Mouse (Mus musculus): ENCODE results near the gene Bik. TPM values are rescaled to one million over a fixed set of nuclear protein-coding genes. Genes with fewer than 3 reads are reported as not detected.

Gene Bik
- polyA plus RNA-seq, 1 experiment from 2014 or later, result 15.2 TPM

DNA sequence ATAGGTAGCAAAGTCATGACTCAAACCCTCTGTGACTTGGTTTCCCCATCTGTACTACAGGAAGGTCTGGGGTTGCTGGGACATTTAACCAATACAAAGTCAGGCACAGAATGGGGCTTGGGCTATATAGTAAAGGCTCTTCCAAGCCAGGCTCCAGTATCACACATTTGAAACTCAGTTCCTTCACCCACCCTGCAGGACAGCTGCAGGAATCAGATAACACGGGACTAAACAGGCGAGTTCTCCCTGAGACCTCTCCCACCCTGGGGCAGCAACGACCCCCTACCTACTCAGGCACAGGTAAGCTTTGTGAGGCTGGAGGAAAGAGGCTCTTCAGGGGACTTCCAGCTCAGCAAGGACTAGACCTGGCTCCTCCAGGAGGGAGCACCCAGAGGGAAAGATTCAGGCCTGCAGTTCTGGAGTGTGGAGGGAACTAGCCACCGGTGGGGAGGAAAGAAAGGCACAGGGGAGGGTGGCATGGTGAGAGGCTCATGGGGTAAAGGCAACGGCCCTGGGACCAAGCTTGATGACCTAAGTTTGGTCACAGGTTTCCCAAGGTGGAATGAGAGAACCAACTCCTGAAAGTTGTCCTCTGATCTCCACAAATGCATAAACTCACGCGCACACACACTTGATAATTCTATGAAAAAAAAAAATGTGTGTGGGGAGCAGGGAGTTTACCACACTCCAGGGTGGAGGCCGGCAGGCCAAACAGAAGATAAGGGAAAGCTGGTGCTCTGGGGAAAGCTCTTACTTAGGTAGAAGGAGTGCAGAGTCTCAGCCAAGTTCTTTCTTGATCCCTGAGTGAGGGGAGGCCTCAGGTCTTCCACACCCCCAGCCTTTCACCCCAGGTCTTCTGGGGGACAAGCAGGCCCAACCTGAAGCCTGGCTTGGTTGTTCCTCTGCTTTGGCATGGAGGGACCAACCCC is 65.9 kb downstream of the Bik start:
- Histone ChIP-seq H3K4me2 (peak overlapping the region; percentile 89; the same call in 1 of the 2 replicates), H3K4me1 (peaks cover 17% of the 10 kb centered on the region), H3K9ac (no peak overlapping the region), H3K36me3 (peaks cover 8% of the 10 kb centered on the region), H3K27ac (no peak overlapping the region), H3K4me3 (no peak overlapping the region), H3K9me3 (no peaks in the 10 kb centered on the region), H3K27me3 (no peaks in the 10 kb centered on the region)
- no peak for ATAC-seq (ENCODE audit: borderline replicate concordance, extremely low read depth, low FRiP score, low TSS enrichment)
- WGBS, result 62% methylated on average over 8 of the region's 8 CpGs

DNA sequence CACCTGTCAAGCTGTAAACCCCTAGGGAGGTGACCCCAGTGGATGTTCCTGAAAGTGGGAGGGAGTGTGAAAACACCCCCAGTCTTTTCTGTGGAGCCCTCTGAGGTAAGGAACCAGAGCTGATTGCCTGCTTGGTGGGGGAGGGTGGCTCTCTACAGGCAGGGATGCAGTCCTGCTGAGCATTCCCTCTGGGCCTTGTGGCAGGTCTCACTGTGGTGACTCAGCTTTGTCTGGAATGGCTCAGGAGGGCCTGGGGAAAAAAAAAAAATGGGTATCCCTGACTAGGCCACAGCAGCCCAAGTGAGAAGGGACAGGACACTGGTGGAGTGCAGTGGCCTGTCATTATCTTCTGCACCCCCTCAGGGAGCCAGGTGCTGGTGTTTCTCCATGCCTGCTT is 66.5 kb downstream of the Bik start:
- H3K9ac ChIP-seq, result no peak overlapping the region
- no peak for ATAC-seq (ENCODE audit: borderline replicate concordance, extremely low read depth, low FRiP score, low TSS enrichment)
- H3K4me1 ChIP-seq, result peaks cover 17% of the 10 kb centered on the region
- H3K4me2 ChIP-seq, result peak overlapping the region; percentile 89; the same call in 1 of the 2 replicates
- H3K27me3 ChIP-seq, result no peaks in the 10 kb centered on the region
- H3K27ac ChIP-seq, result no peak overlapping the region
- no peaks in the 10 kb centered on the region for H3K9me3 ChIP-seq
- H3K4me3 ChIP-seq, result peak overlapping the region; percentile 83
- peaks cover 4% of the 10 kb centered on the region for H3K36me3 ChIP-seq

DNA sequence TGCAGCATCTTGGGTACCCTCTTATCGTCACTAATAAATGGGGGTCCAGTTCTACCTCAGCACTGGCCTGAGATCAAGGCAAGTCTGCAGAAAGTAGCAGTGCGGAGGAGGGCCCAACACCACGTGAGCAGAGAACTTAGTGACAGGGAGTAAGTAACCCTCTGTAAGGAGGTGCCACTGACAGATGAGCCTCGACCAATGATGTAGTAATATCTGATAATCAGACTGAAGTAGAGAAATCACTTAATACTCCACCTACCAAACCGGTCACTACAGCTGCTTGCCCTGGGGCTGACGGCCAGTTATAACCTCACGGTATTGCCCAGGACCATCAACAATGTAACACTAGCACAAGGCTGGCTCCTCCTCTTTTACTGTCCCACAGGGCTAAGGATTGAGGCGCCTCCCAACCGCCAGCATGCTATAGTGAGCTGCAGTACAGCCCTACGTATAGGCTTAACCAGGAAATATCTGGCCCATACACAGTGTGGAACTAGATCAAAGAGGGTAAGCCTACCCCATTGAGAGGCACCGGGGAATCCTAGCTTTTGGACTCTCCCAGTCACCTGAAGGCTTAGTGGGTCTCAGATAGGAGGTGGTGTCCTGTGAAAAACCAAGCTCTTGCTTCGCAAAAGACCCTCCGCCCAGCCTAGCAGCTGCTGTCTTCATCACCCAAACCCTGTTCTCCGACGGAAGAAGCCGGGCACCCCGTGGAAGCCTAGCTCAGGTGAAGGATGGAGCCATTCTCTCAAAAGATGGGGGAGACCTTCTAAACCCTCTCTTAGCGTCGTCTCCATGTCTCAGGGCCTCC is 67.2 kb downstream of the Bik start:
- peak overlapping the region; percentile 73 for H3K9ac ChIP-seq
- H3K4me1 ChIP-seq, result peaks cover 17% of the 10 kb centered on the region
- peak overlapping the region; percentile 89 for H3K4me2 ChIP-seq
- peak overlapping the region; percentile 83 for H3K4me3 ChIP-seq
- no peaks in the 10 kb centered on the region for H3K9me3 ChIP-seq
- WGBS, result 8% methylated on average over 19 of the region's 19 CpGs
- ATAC-seq (ENCODE audit: borderline replicate concordance, extremely low read depth, low FRiP score, low TSS enrichment), result peak; percentile 33; the same call in 1 of the 2 replicates
- no peak overlapping the region for H3K27ac ChIP-seq
- H3K27me3 ChIP-seq, result no peaks in the 10 kb centered on the region
- no peaks in the 10 kb centered on the region for H3K36me3 ChIP-seq

Small RNA genes lying within 50 kb of the gene (microRNA-seq; reads per million reads assigned to microRNA genes)
- not detected for gene Gm24575

Other genes starting within 250 kb of the Bik start
- gene Arfgap3, start 176.6 kb upstream of the Bik start, polyA plus RNA-seq (2015; fragmentation: Nextera tagmentation; extraction: Ambion mirVana), result 38.3 and 43.9 TPM in 2 replicates
- 68.1 and 70.9 TPM in 2 replicates for gene Pacsin2, start 62.3 kb upstream of the Bik start, polyA plus RNA-seq (2015; fragmentation: Nextera tagmentation; extraction: Ambion mirVana)
- gene Ttll1, start 16.0 kb upstream of the Bik start, polyA plus RNA-seq (2015; fragmentation: Nextera tagmentation; extraction: Ambion mirVana), result 21.0 and 23.1 TPM in 2 replicates
- 99.8 and 105 TPM in 2 replicates for gene Tspo, start 36.7 kb downstream of the Bik start, polyA plus RNA-seq (2015; fragmentation: Nextera tagmentation; extraction: Ambion mirVana)
- gene Mcat, start 36.9 kb downstream of the Bik start, polyA plus RNA-seq (2015; fragmentation: Nextera tagmentation; extraction: Ambion mirVana), result 34.3 and 34.7 TPM in 2 replicates
- 33.3 and 34.0 TPM in 2 replicates for gene Ttll12, start 68.3 kb downstream of the Bik start, polyA plus RNA-seq (2015; fragmentation: Nextera tagmentation; extraction: Ambion mirVana)
- 4.2 and 4.6 TPM in 2 replicates for gene Scube1, start 198.2 kb downstream of the Bik start, polyA plus RNA-seq (2015; fragmentation: Nextera tagmentation; extraction: Ambion mirVana)

Measured in lung, embryonic 15.5 days (tissue).